Mouse (Mus musculus): ENCODE results near the gene Glg1. TPM values are rescaled to one million over a fixed set of nuclear protein-coding genes. Genes with fewer than 3 reads are reported as not detected.

The Glg1 gene
- 65.7 and 67.3 TPM in 2 replicates for polyA plus RNA-seq (2012; rRNA removed)

GRCm38 (mm10) chr8:111258631-111259407 is at the start of gene Glg1:
Gene Glg1 (minus strand): TSS chr8:111259216.

GRCm38 (mm10) chr8:111299821-111300568 is 41.0 kb upstream of the Glg1 start, which contains the start of gene Rfwd3:
Gene Rfwd3 (minus strand): TSS chr8:111300222.

Other genes with a start within 250 kb of the Glg1 start
- gene Ddx19b, start 227.5 kb downstream of the Glg1 start, polyA plus RNA-seq (2012; rRNA removed), result 2.4 and 2.9 TPM in 2 replicates
- 34.2 and 40.2 TPM in 2 replicates for gene Aars, start 226.1 kb downstream of the Glg1 start, polyA plus RNA-seq (2012; rRNA removed)
- gene Exosc6, start 202.9 kb downstream of the Glg1 start, polyA plus RNA-seq (2012; rRNA removed), result 70.7 and 101 TPM in 2 replicates
- gene Clec18a, start 166.8 kb downstream of the Glg1 start, polyA plus RNA-seq (2012; rRNA removed), result 1.8 and 2.2 TPM in 2 replicates
- 19.2 and 19.8 TPM in 2 replicates for gene Pdpr, start 164.6 kb downstream of the Glg1 start, polyA plus RNA-seq (2012; rRNA removed)
- gene Rfwd3, start 41.0 kb upstream of the Glg1 start, polyA plus RNA-seq (2012; rRNA removed), result 24.0 and 29.2 TPM in 2 replicates
- gene Mlkl, start 79.0 kb upstream of the Glg1 start, polyA plus RNA-seq (2012; rRNA removed), result 0.68 and 0.78 TPM in 2 replicates
- 2.5 and 3.2 TPM in 2 replicates for gene Fa2h, start 134.6 kb upstream of the Glg1 start, polyA plus RNA-seq (2012; rRNA removed)

Data from ovary, adult 2 months (tissue).